Mouse (Mus musculus): ENCODE results near the gene Acat2.
"Not testable (repeated sequence)": the region's sequence is repeated elsewhere in the genome, so short reads cannot be mapped to it uniquely, and the experiment has no call there.

Gene Acat2

DNA sequence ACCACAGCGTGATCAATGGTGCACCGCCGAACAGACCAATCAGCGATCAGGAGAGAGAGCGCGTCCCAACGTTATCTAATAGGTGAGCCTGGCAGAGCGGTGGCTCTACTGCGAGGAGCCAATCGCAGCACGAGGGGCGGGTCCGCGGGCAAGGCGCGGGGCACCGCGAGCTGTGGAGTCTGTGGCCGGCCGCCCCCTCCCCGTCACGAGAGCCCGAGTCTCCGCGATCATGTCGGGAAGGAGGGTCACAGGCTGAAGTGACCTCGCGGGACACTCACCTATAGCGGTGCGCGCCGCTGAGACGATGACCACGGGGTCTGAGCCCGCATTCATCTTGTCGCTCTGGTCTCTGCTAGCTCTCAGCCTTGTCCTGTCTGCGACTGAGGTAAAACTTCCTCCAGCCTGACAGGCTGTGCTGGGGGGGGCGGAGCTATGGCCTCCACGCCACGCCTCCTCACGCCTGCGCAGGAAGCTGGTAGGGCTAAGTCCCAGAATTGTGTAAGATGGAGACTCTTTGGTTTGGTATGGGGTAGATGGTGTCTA lies at the start of gene Acat2:
Gene Acat2, minus strand, starts transcription at position 417 of the 543 bp plus-strand sequence.
- DNase-seq (ENCODE audit: low spot score in 2 of 2), result peak; percentile 93 to 95

- DNase-seq (ENCODE audit: low spot score in 2 of 2), result no peak
Measured at GRCm38 (mm10) chr17:13009887-13010286, 49.3 kb upstream of the Acat2 start.

DNA sequence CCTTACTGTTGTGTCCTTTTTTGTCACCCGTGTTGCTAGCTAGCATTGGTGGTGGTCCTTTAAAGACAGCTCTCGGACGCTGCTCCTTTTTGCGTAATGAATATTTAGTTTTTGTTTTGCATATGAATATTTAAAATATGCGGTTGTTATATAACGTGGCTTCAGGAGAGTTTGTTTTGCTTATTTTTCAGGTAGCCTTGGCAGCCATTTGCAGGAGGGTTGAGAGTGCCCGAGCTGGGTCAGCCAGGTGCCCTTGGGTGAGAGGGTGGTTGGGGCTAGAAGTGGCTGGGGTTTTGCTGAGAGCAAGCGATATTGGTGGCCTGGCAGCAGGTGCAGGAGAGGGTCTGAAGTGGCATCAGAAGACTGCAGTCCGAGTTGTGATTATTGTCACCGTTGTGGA lies 48.0 kb upstream of the Acat2 start:
- DNase-seq (ENCODE audit: low spot score in 2 of 2), result no peak

DNA sequence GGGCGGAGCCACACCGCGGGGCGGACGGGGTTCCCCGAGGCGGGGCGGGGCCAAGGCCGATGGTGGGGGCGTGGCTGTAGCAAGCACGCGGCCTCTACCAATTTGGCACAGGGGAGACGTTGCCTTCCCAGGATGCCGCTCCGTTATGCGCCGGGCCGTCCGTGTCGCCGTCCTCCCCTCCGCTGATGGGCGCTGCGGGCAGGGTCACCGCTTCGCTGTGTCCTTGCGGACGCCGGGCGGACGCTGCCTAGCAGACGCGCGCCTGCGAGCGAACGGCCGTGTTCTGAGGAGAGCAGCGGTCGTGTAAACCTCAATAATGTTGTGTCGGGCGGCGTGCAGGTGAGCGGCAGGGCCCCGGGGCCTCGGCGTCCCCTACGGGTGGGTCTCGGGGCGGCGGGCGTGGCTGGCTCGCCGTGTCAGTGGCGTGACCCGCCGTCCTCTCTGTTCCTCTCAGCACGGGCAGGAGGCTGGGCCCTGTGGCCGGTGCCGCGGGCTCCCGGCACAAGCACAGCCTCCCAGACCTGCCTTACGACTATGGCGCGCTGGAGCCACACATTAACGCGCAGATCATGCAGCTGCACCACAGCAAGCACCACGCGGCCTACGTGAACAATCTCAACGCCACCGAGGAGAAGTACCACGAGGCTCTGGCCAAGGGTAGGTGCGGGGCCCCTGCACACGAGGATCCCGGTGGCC lies 47.3 kb upstream of the Acat2 start:
- peak; percentile 95 to 97 for DNase-seq (ENCODE audit: low spot score in 2 of 2)

DNA sequence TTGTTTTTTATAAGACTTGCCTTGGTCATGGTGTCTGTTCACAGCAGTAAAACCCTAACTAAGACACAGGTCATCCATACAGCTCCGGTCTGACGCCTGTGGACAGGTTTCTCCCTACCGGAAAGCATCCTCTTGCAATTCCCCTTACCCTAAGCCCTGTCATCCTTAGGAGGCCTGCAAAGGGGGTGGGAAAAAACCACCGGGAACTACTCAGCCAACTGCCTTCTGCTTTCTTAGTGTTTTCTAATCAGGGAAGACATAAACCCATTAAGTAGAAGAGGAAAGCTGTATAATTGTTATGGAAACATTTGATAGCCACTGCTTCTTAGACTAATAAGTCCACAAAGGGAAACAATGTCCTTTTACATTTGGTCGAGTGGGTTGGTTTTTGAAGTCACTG lies 46.4 kb upstream of the Acat2 start:
- no peak for DNase-seq (ENCODE audit: low spot score in 2 of 2)

GRCm38 (mm10) chr17:13006546-13006945 lies 46.0 kb upstream of the Acat2 start, which contains the start of gene Sod2:
Sod2 (plus strand) TSS chr17:13006846.
- DNase-seq (ENCODE audit: low spot score in 2 of 2), result not testable (repeated sequence)

GRCm38 (mm10) chr17:13004436-13004835 lies 43.9 kb upstream of the Acat2 start:
- not testable (repeated sequence) for DNase-seq (ENCODE audit: low spot score in 2 of 2)

DNA sequence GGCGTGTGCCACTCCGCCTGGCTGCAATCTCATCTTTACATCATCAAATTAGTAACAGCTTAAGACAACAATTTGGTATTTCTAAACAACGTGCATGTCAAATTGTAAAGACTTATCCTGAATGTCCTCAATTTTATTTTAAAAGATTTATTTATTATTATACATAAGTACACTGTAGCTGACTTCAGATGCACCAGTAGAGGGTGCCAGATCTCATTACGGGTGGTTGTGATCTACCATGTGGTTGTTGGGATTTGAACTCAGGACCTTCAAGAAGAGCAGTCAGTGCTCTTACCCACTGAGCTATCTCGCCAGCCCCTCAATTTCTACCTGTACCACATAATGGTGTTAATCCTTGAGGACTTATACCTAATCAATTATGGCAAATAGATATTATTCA lies 41.7 kb upstream of the Acat2 start:
- DNase-seq (ENCODE audit: low spot score in 2 of 2), result not testable (repeated sequence)

- DNase-seq (ENCODE audit: low spot score in 2 of 2), result no peak
Measured at GRCm38 (mm10) chr17:12999069-12999468, 38.5 kb upstream of the Acat2 start.

DNA sequence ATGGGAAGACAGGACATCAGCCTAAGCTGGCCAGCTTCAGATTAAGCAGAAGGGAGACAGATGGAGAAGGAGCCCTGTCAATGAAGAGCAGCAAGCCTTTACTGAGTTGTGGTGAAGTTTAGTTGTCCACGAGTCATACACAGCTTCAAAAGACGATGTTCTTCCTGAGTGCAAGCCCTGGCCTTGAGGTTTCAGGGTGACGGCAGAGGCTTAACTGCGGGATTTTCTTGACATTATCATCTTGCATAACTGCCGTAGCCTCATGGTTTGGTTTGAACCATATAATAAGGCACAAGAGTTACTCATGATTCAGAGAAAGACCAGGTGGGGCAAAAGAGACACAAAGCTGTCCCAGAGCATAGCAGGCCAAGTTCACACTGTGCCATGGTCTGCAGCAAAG lies 37.3 kb upstream of the Acat2 start:
- DNase-seq (ENCODE audit: low spot score in 2 of 2), result no peak

DNA sequence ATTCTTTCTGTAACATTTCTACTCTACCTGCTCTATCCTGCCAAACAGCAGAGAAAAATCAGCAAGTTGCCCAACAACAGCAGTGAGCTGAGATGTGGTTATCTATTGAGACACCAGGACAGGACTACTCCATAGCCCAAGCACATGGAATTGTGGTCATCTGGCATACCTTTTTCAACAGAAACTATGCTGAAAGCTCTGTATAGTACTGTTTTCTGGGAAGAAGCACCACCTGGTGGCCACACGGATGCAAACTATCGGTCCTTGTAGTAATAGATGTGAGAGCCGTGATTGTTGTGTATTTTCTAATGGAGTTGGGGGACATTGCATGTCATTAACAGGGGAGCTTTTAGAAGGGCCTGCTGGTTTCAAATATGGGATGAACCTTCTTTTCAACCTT lies 35.8 kb upstream of the Acat2 start:
- DNase-seq (ENCODE audit: low spot score in 2 of 2), result peak in 1 of 2 experiments; percentile 31

DNA sequence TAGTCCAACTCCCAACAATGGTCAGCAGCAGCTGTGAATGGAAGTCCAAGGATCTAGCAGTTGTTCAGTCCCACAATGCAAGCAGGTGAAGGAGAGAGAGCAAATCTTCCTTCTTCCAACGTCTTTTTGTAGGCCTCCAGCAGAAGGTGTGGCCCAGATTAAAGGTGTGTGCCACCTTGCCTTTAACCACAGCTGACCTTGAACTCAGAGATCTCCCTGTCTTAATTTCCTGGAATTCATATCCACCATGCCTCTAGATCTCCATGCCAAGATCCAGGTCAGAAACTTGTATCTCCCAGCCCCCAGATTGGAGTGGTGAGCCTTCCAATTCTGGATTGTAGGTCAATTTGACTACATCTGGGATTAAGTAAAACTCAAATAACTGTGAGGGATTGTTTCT lies 33.5 kb upstream of the Acat2 start, which contains the start of gene Wtap:
Gene Wtap, minus strand, starts transcription at position 101 of the 400 bp plus-strand sequence.
- no peak for DNase-seq (ENCODE audit: low spot score in 2 of 2)

GRCm38 (mm10) chr17:12992470-12992991 lies 32.0 kb upstream of the Acat2 start:
- peak; percentile 91 to 95 for DNase-seq (ENCODE audit: low spot score in 2 of 2)

- DNase-seq (ENCODE audit: low spot score in 2 of 2), result peak; percentile 71 to 86
Measured at GRCm38 (mm10) chr17:12991635-12992358, 31.2 kb upstream of the Acat2 start.

GRCm38 (mm10) chr17:12991194-12991634 lies 30.7 kb upstream of the Acat2 start:
- peak in 1 of 2 experiments; percentile 40 for DNase-seq (ENCODE audit: low spot score in 2 of 2)

DNA sequence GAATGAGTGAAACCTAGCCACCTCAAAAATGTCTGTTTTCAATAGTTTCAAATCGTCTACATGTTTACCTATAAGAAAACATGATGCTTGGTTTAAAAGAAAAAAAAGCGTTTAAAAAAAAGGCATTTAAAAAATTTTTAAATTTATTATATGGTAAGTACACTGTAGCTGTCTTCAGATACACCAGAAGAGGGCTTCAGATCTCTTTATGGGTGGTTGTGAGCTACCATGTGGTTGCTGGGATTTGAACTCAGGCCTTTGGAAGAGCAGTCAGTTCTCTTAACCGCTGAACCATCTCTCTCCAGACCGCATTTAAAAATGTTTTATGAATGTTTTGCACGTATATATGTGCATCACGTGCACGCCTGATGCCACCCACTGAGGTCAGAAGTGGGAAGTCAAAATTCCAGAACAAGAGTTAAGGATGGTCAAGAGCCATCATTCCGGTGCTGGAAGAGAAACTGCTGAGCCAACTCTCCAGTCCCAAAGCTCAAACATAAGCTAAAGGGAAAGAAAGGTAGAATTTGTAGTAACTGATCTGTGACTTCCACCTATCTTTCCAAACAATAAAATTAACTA lies 30.1 kb upstream of the Acat2 start:
- DNase-seq (ENCODE audit: low spot score in 2 of 2), result no peak

- DNase-seq (ENCODE audit: low spot score in 2 of 2), result not testable (repeated sequence)
Measured at GRCm38 (mm10) chr17:12988096-12988495, 27.5 kb upstream of the Acat2 start.

DNA sequence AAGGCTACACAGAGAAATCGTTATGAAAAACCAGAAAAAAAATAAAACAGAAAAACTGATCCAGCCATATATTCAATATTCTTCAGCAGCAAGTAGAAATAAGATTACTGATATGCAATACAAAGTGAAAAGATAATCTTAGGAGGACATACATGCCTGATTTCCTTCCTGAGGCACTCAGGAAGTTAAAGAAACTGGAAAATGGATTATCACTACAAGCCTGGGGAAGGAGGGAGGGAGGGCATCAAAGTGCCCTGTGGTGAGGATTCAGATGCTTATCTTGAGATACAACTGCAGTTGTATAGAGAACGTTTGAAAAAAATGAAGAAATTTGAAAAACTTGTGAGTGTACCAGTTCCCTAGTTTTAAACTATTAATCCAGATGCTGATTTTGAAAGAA lies 23.4 kb upstream of the Acat2 start:
- no peak for DNase-seq (ENCODE audit: low spot score in 2 of 2)

- DNase-seq (ENCODE audit: low spot score in 2 of 2), result no peak
Measured at GRCm38 (mm10) chr17:12978546-12978945, 18.0 kb upstream of the Acat2 start.

- DNase-seq (ENCODE audit: low spot score in 2 of 2), result no peak
Measured at GRCm38 (mm10) chr17:12973851-12974250, 13.3 kb upstream of the Acat2 start.

- DNase-seq (ENCODE audit: low spot score in 2 of 2), result no peak
Measured at GRCm38 (mm10) chr17:12967173-12967572, 6.6 kb upstream of the Acat2 start.

DNA sequence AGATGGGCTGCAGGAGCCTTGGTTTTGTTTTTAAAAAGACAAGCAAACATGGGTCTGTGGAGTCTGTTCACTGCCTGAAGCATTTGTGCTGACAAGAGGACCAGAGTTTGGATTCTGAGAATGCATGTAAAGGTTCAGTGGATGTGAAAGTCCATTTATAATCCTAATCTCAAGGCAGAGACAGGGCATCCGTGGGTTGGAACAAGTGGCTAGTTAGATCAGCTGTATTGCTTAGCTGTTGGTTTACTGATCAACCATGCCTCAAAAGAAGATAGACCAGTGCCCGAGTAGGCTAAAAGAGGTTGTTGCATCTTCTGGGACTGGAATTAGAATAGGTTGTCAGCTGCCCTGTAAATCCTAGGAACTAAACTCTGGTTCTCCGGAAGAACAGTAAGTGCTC lies 2.9 kb upstream of the Acat2 start:
- no peak for DNase-seq (ENCODE audit: low spot score in 2 of 2)
